11 mouse cellular contexts compared by ENCODE assay signal in the genomic region with DNA sequence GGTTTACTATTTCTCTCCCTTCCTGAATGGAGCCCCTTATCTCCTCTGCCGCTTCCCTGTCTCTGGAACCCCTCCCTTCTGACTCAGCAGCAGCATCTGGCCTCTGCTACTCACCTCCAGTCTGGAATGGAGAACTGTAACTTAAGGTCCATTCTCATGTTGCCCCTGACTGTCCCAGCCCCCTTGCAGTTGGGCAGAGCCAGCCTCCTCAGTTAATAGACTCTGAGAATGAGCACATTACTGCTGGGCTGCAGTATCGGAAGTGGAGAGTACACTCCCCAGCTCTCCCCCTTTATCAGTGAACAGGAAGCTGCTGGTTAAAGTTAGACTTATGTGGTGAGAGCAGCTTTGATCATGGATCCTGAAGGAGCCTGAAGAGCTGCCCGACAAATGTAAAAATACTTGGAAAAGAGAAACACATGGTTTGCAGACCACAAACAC. TPM values are rescaled to one million over a fixed set of nuclear protein-coding genes. Genes with fewer than 3 reads are reported as not detected.
DNase-seq lines count a peak whose midpoint lies in the region; ATAC-seq and TF ChIP-seq lines count a peak whose summit lies in the region.
"Had no signal": no experiment of that assay in that cellular context is flagged by ENCODE, and none has a peak within 500 bp of the region (broad histone marks: within the 10 kb centered on the region; RNA-seq: fewer than 3 reads in every experiment).

No protein-coding gene starts in this region.

- TF ChIP-seq CTCF in lung, adult 2 months (IDR thresholded peaks at IDR 0.05; ENCODE audit: insufficient read depth, low read length) = no peak
- no peak for TF ChIP-seq CTCF in intestine, postnatal 0 days (IDR thresholded peaks at IDR 0.05; ENCODE audit: low read depth)

- no peak for TF ChIP-seq POLR2A in lung, adult 2 months (IDR thresholded peaks at IDR 0.05; ENCODE audit: borderline replicate concordance, extremely low read depth, low read depth, low read length)

- H3K4me2 ChIP-seq in lung, embryonic 16.5 days (ENCODE audit: low read depth, low read length) = no peak overlapping the region
- no peak overlapping the region for H3K4me2 ChIP-seq in intestine, postnatal 0 days (replicated peaks; ENCODE audit: low read depth)
- no peak overlapping the region for H3K4me2 ChIP-seq in hindbrain, embryonic 13.5 days
- H3K4me2 ChIP-seq: midbrain, embryonic 15.5 days had no signal

- DNase-seq in lung, adult 2 months = no peak
- DNase-seq in splenic B cell, adult 2 months (ENCODE audit: low read depth, low spot score) = peak; percentile 56
- DNase-seq in frontal cortex, adult 2 months (ENCODE audit: extremely low spot score in 1 of 2, low spot score in 1 of 2) = no peak
- DNase-seq: adrenal gland, adult 8-10 months; cerebellum, adult 9-10 months; kidney, postnatal 4 days had no signal

- H3K9ac ChIP-seq in lung, embryonic 16.5 days (ENCODE audit: low read length) = no peak overlapping the region
- no peak overlapping the region for H3K9ac ChIP-seq in intestine, postnatal 0 days (ENCODE audit: low read depth, low read length)
- H3K9ac ChIP-seq in hindbrain, embryonic 13.5 days = no peak overlapping the region
- H3K9ac ChIP-seq: midbrain, embryonic 15.5 days had no signal

- whole genome bisulfite sequencing in lung, embryonic 16.5 days = 6% methylated on average over 3 of the region's 3 CpGs
- WGBS in lung, adult 2 months = 15% methylated on average over 3 of the region's 3 CpGs
- WGBS in intestine, postnatal 0 days = 24% methylated on average over 3 of the region's 3 CpGs
- WGBS in hindbrain, embryonic 13.5 days = 82% methylated on average over 3 of the region's 3 CpGs

- ATAC-seq in lung, embryonic 16.5 days (ENCODE audit: low read depth) = peak; percentile 24; the same call in 1 of the 2 replicates
- ATAC-seq in activated CD4-positive, CD25-positive, alpha-beta regulatory T cell, adult 4 months = peak; percentile 84
- ATAC-seq in intestine, postnatal 0 days = peak; percentile 21
- no peak for ATAC-seq in hindbrain, embryonic 13.5 days (ENCODE audit: low FRiP score)
- ATAC-seq: midbrain, embryonic 15.5 days had no signal

- H3K27me3 ChIP-seq in lung, embryonic 16.5 days (ENCODE audit: control insufficient read depth, insufficient read depth, low read depth, low read length) = no peaks in the 10 kb centered on the region; the same call in none of the 2 replicates
- H3K27me3 ChIP-seq in intestine, postnatal 0 days (replicated peaks; ENCODE audit: control insufficient read depth, insufficient read depth, low read length) = no peaks in the 10 kb centered on the region
- H3K27me3 ChIP-seq in splenic B cell, adult 2 months (ENCODE audit: control insufficient read depth, insufficient read depth, low read length, poor library complexity, severe bottlenecking) = no peaks in the 10 kb centered on the region
- 0 out of 2 replicates have a peak, but pooled peaks cover 3% of the 10 kb centered on the region for H3K27me3 ChIP-seq in hindbrain, embryonic 13.5 days
- H3K27me3 ChIP-seq: midbrain, embryonic 15.5 days had no signal

- no peak overlapping the region for H3K27ac ChIP-seq in lung, embryonic 16.5 days (ENCODE audit: low read length)
- peak overlapping the region; percentile 41; the same call in 1 of the 2 replicates for H3K27ac ChIP-seq in intestine, postnatal 0 days (ENCODE audit: low read depth, low read length)
- H3K27ac ChIP-seq in hindbrain, embryonic 13.5 days = no peak overlapping the region
- H3K27ac ChIP-seq: midbrain, embryonic 15.5 days had no signal

- H3K4me1 ChIP-seq in lung, embryonic 16.5 days (replicated peaks; ENCODE audit: control insufficient read depth, insufficient read depth, low read length) = peaks cover 9% of the 10 kb centered on the region
- H3K4me1 ChIP-seq in lung, adult 2 months (ENCODE audit: control insufficient read depth, insufficient read depth, low read length) = peaks cover 12% of the 10 kb centered on the region
- H3K4me1 ChIP-seq in intestine, postnatal 0 days (replicated peaks; ENCODE audit: control insufficient read depth, insufficient read depth, low read length) = 0 out of 2 replicates have a peak, but pooled peaks cover 7% of the 10 kb centered on the region
- no peaks in the 10 kb centered on the region for H3K4me1 ChIP-seq in hindbrain, embryonic 13.5 days (replicated peaks)
- H3K4me1 ChIP-seq: midbrain, embryonic 15.5 days had no signal

- H3K4me3 ChIP-seq in lung, embryonic 16.5 days (ENCODE audit: low read length) = no peak overlapping the region
- no peak overlapping the region for H3K4me3 ChIP-seq in lung, adult 2 months (replicated peaks; ENCODE audit: extremely low read depth, low read depth, low read length)
- no peak overlapping the region for H3K4me3 ChIP-seq in intestine, postnatal 0 days (ENCODE audit: low read depth, low read length)
- no peak overlapping the region for H3K4me3 ChIP-seq in hindbrain, embryonic 13.5 days
- H3K4me3 ChIP-seq: midbrain, embryonic 15.5 days had no signal

- H3K36me3 ChIP-seq in lung, embryonic 16.5 days (ENCODE audit: control insufficient read depth, insufficient read depth, low read length) = no peaks in the 10 kb centered on the region
- H3K36me3 ChIP-seq in intestine, postnatal 0 days (ENCODE audit: control insufficient read depth, insufficient read depth) = no peaks in the 10 kb centered on the region
- no peaks in the 10 kb centered on the region for H3K36me3 ChIP-seq in splenic B cell, adult 2 months (ENCODE audit: control insufficient read depth, insufficient read depth, low read length, poor library complexity, severe bottlenecking)
- H3K36me3 ChIP-seq in hindbrain, embryonic 13.5 days = no peaks in the 10 kb centered on the region
- H3K36me3 ChIP-seq: midbrain, embryonic 15.5 days had no signal

- no peaks in the 10 kb centered on the region for H3K9me3 ChIP-seq in lung, embryonic 16.5 days (ENCODE audit: control insufficient read depth, low read length)
- no peaks in the 10 kb centered on the region for H3K9me3 ChIP-seq in intestine, postnatal 0 days (ENCODE audit: control insufficient read depth)
- no peaks in the 10 kb centered on the region for H3K9me3 ChIP-seq in hindbrain, embryonic 13.5 days
- H3K9me3 ChIP-seq: midbrain, embryonic 15.5 days had no signal

RNA-seq across cellular contexts. Expression of a gene that starts 10.7 kb away (rescaled TPM):
- polyA plus RNA-seq in lung, embryonic 16.5 days (2015; fragmentation: Nextera tagmentation; extraction: Ambion mirVana) = 126 and 140 TPM in 2 replicates
- polyA plus RNA-seq in lung, adult 2 months (2012; rRNA removed) = 341 and 489 TPM in 2 replicates
- 100 to 1,000 TPM in 1 of 2 experiments, 10 to 100 TPM in 1; 99.9 to 115 TPM for polyA plus RNA-seq in activated CD4-positive, CD25-positive, alpha-beta regulatory T cell, adult 4 months (2017; shearing (Covaris generic))
- 135 and 154 TPM in 2 replicates for polyA plus RNA-seq in intestine, postnatal 0 days (2015; fragmentation: Nextera tagmentation; extraction: Ambion mirVana)
- polyA plus RNA-seq in frontal cortex, adult 2 months (2012; rRNA removed) = 72.2 and 80.0 TPM in 2 replicates
- polyA plus RNA-seq in hindbrain, embryonic 13.5 days (2015; fragmentation: Nextera tagmentation; extraction: Ambion mirVana) = 55.8 and 59.3 TPM in 2 replicates

RNA-seq across cellular contexts. Expression of a gene that starts 46.6 kb away (rescaled TPM):
- polyA plus RNA-seq in lung, embryonic 16.5 days (2015; fragmentation: Nextera tagmentation; extraction: Ambion mirVana) = 0.08 and 0.13 TPM in 2 replicates
- 0.27 and 0.29 TPM in 2 replicates for polyA plus RNA-seq in lung, adult 2 months (2012; rRNA removed)
- polyA plus RNA-seq in activated CD4-positive, CD25-positive, alpha-beta regulatory T cell, adult 4 months (2017; shearing (Covaris generic)) = not detected
- polyA plus RNA-seq in intestine, postnatal 0 days (2015; fragmentation: Nextera tagmentation; extraction: Ambion mirVana) = 0.16 TPM in 1 of 2 replicates, not detected in the other
- 0.92 and 1.2 TPM in 2 replicates for polyA plus RNA-seq in frontal cortex, adult 2 months (2012; rRNA removed)
- polyA plus RNA-seq in hindbrain, embryonic 13.5 days (2015; fragmentation: Nextera tagmentation; extraction: Ambion mirVana) = 0.14 and 0.19 TPM in 2 replicates

RNA-seq across cellular contexts. Expression of a gene that starts 58.6 kb away (rescaled TPM):
- 0.45 and 0.73 TPM in 2 replicates for polyA plus RNA-seq in lung, embryonic 16.5 days (2015; fragmentation: Nextera tagmentation; extraction: Ambion mirVana)
- polyA plus RNA-seq in lung, adult 2 months (2012; rRNA removed) = 9.3 and 12.0 TPM in 2 replicates
- 100 to 1,000 TPM; 141 to 153 TPM for polyA plus RNA-seq in activated CD4-positive, CD25-positive, alpha-beta regulatory T cell, adult 4 months (2017; shearing (Covaris generic))
- 0.50 and 0.75 TPM in 2 replicates for polyA plus RNA-seq in intestine, postnatal 0 days (2015; fragmentation: Nextera tagmentation; extraction: Ambion mirVana)
- polyA plus RNA-seq in frontal cortex, adult 2 months (2012; rRNA removed) = 1.0 and 1.5 TPM in 2 replicates
- polyA plus RNA-seq in hindbrain, embryonic 13.5 days (2015; fragmentation: Nextera tagmentation; extraction: Ambion mirVana) = 0.13 and 0.29 TPM in 2 replicates

Comparison
In these comparisons a context has a peak if more than half of its experiments do, and no peak if none do; other contexts are left out.
1. RNA of a gene that starts 58.6 kb away (polyA plus RNA-seq): 141 to 153 TPM in activated CD4-positive, CD25-positive, alpha-beta regulatory T cell, adult 4 months; 9.3 to 12.0 TPM in lung, adult 2 months, 1.0 to 1.5 TPM in frontal cortex, adult 2 months, 0.50 to 0.75 TPM in intestine, postnatal 0 days, 0.45 to 0.73 TPM in lung, embryonic 16.5 days and 0.13 to 0.29 TPM in hindbrain, embryonic 13.5 days; every median in the first group is over 10 times any median in the second.